Mouse (Mus musculus) liver, adult 2 months (tissue): ENCODE measurements around the gene Fam222a.

ENCODE experiments used
- CTCF ChIP-seq: fragments of 200-500 bp; IDR thresholded peaks from 2 replicates; pipeline ENCODE4 v1.5.1; 2011; ENCODE audit warnings: low read depth, low read length, control low read depth
- POLR2A ChIP-seq: fragments of 200-500 bp; IDR thresholded peaks from 2 replicates; pipeline ENCODE4 v1.6.1; 2011; ENCODE audit warnings: low read length, control low read depth; ENCODE audit not compliant: insufficient read depth; ENCODE audit errors: extremely low read depth

DNA sequence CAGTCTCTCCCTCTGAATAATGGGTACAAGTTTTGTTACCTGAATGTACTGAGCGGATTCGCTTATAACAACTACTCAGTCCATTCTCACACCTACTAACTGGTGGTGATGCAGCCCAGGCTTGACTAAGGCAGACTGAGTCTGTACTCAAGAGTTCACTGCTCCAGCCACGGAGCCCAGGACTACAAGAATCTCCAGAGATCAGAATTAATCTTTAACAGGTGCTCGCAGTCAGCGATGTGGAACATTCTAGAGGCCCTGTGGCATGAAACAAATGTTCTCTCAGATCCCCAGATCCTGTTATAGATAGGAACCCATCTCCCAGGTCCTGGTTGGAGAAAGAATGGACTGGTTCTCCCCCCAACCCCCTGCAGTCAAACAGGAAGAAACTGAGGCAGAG, 87.9 kb downstream of the Fam222a start:
- TF ChIP-seq CTCF (no peak), POLR2A (no peak)
